Mouse (Mus musculus) liver (tissue): ENCODE measurements around the gene Gm20708.

ENCODE experiments used
- DNase-seq: peaks from one replicate; pipeline ENCODE4 v3.0.0-alpha.2; 2020; ENCODE audit warnings: mixed read lengths

Gm20708 gene

GRCm38 (mm10) chr11:117871376-117871775 lies 61.9 kb downstream of the Gm20708 start:
- DNase-seq = no peak

- no peak for DNase-seq
Measured at GRCm38 (mm10) chr11:117871911-117872584, 62.6 kb downstream of the Gm20708 start.

GRCm38 (mm10) chr11:117872861-117873608 lies 63.6 kb downstream of the Gm20708 start, which contains the start of gene Tha1:
Tha1 (minus strand) TSS chr11:117873481.
- DNase-seq = peak; percentile 61

- no peak for DNase-seq
Measured at GRCm38 (mm10) chr11:117874419-117874818, 65.0 kb downstream of the Gm20708 start.

GRCm38 (mm10) chr11:117875681-117876080 lies 66.2 kb downstream of the Gm20708 start:
- DNase-seq = no peak

GRCm38 (mm10) chr11:117877917-117878745 lies 68.7 kb downstream of the Gm20708 start:
- no peak for DNase-seq

- DNase-seq = no peak
Measured at GRCm38 (mm10) chr11:117878892-117879291, 69.4 kb downstream of the Gm20708 start.

- DNase-seq = no peak
Measured at GRCm38 (mm10) chr11:117879676-117880075, 70.2 kb downstream of the Gm20708 start.

GRCm38 (mm10) chr11:117880336-117880976 lies 71.0 kb downstream of the Gm20708 start:
- DNase-seq = no peak

GRCm38 (mm10) chr11:117880977-117881358 lies 71.5 kb downstream of the Gm20708 start:
- DNase-seq = no peak

- no peak for DNase-seq
Measured at GRCm38 (mm10) chr11:117881787-117882186, 72.3 kb downstream of the Gm20708 start.

- DNase-seq = no peak
Measured at GRCm38 (mm10) chr11:117882208-117882607, 72.7 kb downstream of the Gm20708 start.

- DNase-seq = no peak
Measured at GRCm38 (mm10) chr11:117886000-117886399, 76.5 kb downstream of the Gm20708 start.

GRCm38 (mm10) chr11:117888168-117888852 lies 78.8 kb downstream of the Gm20708 start:
- no peak for DNase-seq

GRCm38 (mm10) chr11:117888853-117889822 lies 79.7 kb downstream of the Gm20708 start:
- peak; percentile 52 for DNase-seq
